Mouse (Mus musculus) small intestine, adult 2 months (tissue): ENCODE data around the gene Gpc6.

Source experiments
- CTCF ChIP-seq: fragments of 200-500 bp; IDR thresholded peaks from 2 replicates; pipeline ENCODE4 v1.5.1; 2012; ENCODE audit warnings: low read depth, mild to moderate bottlenecking, control low read depth, inconsistent platforms, low read length, moderate library complexity, mixed read lengths; ENCODE audit not compliant: insufficient replicate concordance, insufficient read length; ENCODE audit errors: extremely low read depth
- POLR2A ChIP-seq: fragments of 200-500 bp; IDR thresholded peaks from 2 replicates; pipeline ENCODE4 v1.6.1; 2012; ENCODE audit warnings: low read depth, mild to moderate bottlenecking, control low read depth, inconsistent platforms, low read length, moderate library complexity

DNA sequence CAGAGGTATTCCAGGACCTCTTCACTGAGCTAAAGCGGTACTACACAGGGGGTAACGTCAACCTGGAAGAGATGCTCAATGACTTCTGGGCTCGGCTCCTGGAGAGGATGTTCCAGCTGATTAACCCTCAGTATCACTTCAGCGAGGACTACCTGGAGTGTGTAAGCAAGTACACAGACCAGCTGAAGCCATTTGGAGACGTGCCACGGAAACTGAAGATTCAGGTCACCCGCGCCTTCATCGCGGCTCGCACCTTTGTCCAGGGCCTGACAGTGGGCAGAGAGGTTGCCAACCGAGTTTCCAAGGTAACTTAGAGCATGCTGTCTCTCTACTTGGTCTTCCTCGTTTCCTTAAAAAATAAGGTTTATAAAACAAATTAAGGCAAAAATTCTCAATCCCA is 510.6 kb downstream of the Gpc6 start:
- TF ChIP-seq CTCF (no peak), POLR2A (no peak)
